8 mouse cellular contexts compared by ENCODE assay signal in the genomic region with DNA sequence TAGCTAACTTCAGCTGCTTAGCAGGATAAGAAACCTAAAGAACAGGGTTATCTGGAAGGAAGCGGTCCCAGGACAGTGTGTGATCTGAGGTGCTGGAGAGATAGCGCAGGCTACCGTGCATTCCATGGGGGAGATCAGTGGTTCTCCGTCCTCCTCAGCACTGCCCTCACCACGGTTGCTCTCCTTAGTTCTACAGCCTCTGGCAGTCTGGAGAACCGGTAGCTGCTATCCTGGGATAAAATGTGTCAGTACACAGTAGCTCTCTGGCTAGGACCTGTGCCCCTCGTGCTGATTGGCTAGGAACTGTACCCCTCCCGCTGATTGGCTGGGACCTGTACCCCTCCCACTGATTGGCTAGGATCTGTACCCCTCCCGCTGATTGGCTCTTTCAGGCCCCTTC. TPM values are rescaled to one million over a fixed set of nuclear protein-coding genes. Genes with fewer than 3 reads are reported as not detected.
DNase-seq lines count a peak whose midpoint lies in the region; ATAC-seq and TF ChIP-seq lines count a peak whose summit lies in the region.

No protein-coding gene starts in this region.

- no peak for TF ChIP-seq CTCF in left cerebral cortex, adult 2 months (IDR thresholded peaks at IDR 0.05)

- no peaks in the 10 kb centered on the region for H3K36me3 ChIP-seq in forebrain, embryonic 14.5 days (ENCODE audit: control insufficient read depth, insufficient read depth, low read length)
- H3K36me3 ChIP-seq in liver, embryonic 15.5 days (replicated peaks) = no peaks in the 10 kb centered on the region

- H3K27me3 ChIP-seq in forebrain, embryonic 14.5 days (replicated peaks; ENCODE audit: control insufficient read depth, insufficient read depth, low read length) = no peaks in the 10 kb centered on the region
- H3K27me3 ChIP-seq in liver, embryonic 15.5 days = no peaks in the 10 kb centered on the region

- peak overlapping the region; percentile 41 for H3K4me2 ChIP-seq in forebrain, embryonic 14.5 days (ENCODE audit: low read length)
- peak overlapping the region; percentile 72 for H3K4me2 ChIP-seq in liver, embryonic 15.5 days

- 24% methylated on average over 9 of the region's 9 CpGs for WGBS in forebrain, embryonic 14.5 days
- 9% methylated on average over 9 of the region's 9 CpGs for WGBS in liver, embryonic 15.5 days (ENCODE audit: insufficient replicate concordance)

- no peak overlapping the region for H3K9ac ChIP-seq in forebrain, embryonic 14.5 days (ENCODE audit: low read length)
- peak overlapping the region; percentile 41 for H3K9ac ChIP-seq in liver, embryonic 15.5 days

- H3K9me3 ChIP-seq in forebrain, embryonic 14.5 days (replicated peaks; ENCODE audit: control insufficient read depth, low read length) = no peaks in the 10 kb centered on the region
- H3K9me3 ChIP-seq in liver, embryonic 15.5 days (replicated peaks) = no peaks in the 10 kb centered on the region

- peak; percentile 87 for ATAC-seq in forebrain, embryonic 14.5 days
- peak; percentile 89 for ATAC-seq in liver, embryonic 15.5 days (ENCODE audit: insufficient read depth)

- intact Hi-C loops in left cerebral cortex, postnatal 4 days (cut with DNase I) = no loop called here
- intact Hi-C loops in left cerebral cortex, adult 2 months (cut with DNase I) = no loop called here

- H3K4me3 ChIP-seq in left cerebral cortex, adult 2 months = no peak overlapping the region
- H3K4me3 ChIP-seq in forebrain, embryonic 14.5 days (ENCODE audit: low read depth, low read length) = peak overlapping the region; percentile 13; the same call in 1 of the 2 replicates
- H3K4me3 ChIP-seq in liver, embryonic 15.5 days (replicated peaks) = peak overlapping the region; percentile 51

- H3K4me1 ChIP-seq in forebrain, embryonic 14.5 days (ENCODE audit: control insufficient read depth, insufficient read depth, low read length) = no peaks in the 10 kb centered on the region
- peaks cover 45% of the 10 kb centered on the region for H3K4me1 ChIP-seq in liver, embryonic 15.5 days (replicated peaks)

- H3K27ac ChIP-seq in left cerebral cortex, adult 2 months = no peak overlapping the region
- H3K27ac ChIP-seq in forebrain, embryonic 14.5 days (ENCODE audit: low read depth, low read length) = no peak overlapping the region
- H3K27ac ChIP-seq in liver, embryonic 15.5 days (replicated peaks) = peak overlapping the region; percentile 80

- peak; percentile 38 for DNase-seq in left cerebral cortex, postnatal 4 days
- no peak for DNase-seq in left cerebral cortex, adult 2 months (ENCODE audit: extremely low spot score in 1 of 2, low spot score in 2 of 2)
- DNase-seq in c-Kit-positive CD71-positive TER-119-positive erythroid progenitor cells, embryonic 14.5 days (ENCODE audit: low spot score) = peak; percentile 77
- peak; percentile 68 for DNase-seq in forebrain, embryonic 14.5 days (ENCODE audit: low spot score)
- no peak for DNase-seq in MN1 (ENCODE audit: low spot score)
- DNase-seq in adrenal gland, postnatal 10 days = no peak
- DNase-seq in left cerebral cortex, adult 18-20 months (ENCODE audit: low spot score in 2 of 2) = no peak

RNA-seq across cellular contexts. Expression of a gene that starts 58.1 kb away (rescaled TPM):
- total RNA-seq in left cerebral cortex, postnatal 4 days (2021) = under 1 TPM in 1 of 2 experiments, not detected in 1; 0.28 TPM
- not detected for total RNA-seq in left cerebral cortex, adult 2 months (2021)
- not detected in 2 replicates for polyA plus RNA-seq in forebrain, embryonic 14.5 days (2014; fragmentation: Nextera tagmentation; extraction: Ambion mirVana)
- not detected in 2 replicates for polyA plus RNA-seq in liver, embryonic 15.5 days (2015; fragmentation: Nextera tagmentation; extraction: Ambion mirVana)
- total RNA-seq in adrenal gland, postnatal 10 days (2021) = under 1 TPM; 0.09 to 0.36 TPM
- total RNA-seq in left cerebral cortex, adult 18-20 months (2021) = not detected

Comparison
In these comparisons a context has a peak if more than half of its experiments do, and no peak if none do; other contexts are left out.
1. DNase-seq: peak in left cerebral cortex, postnatal 4 days (single experiment), c-Kit-positive CD71-positive TER-119-positive erythroid progenitor cells, embryonic 14.5 days (single experiment) and forebrain, embryonic 14.5 days (single experiment); none in left cerebral cortex, adult 2 months (0 of 2), MN1 (single experiment), adrenal gland, postnatal 10 days (single experiment) and left cerebral cortex, adult 18-20 months (0 of 2).